Mouse (Mus musculus) olfactory bulb, adult 2 months (tissue): ENCODE measurements at regions not wholly inside any gene's neighbourhood (a gene's known extent, or its start where the extent isn't known, plus 50 kb on each side); places are given as distances from the start of the nearest gene placed in this dataset.

Experiments used
- CTCF ChIP-seq: fragments of 200-500 bp; IDR thresholded peaks from 2 replicates; pipeline ENCODE4 v1.5.1; 2012; ENCODE audit warnings: low read depth, mild to moderate bottlenecking, low read length, moderate library complexity; ENCODE audit not compliant: insufficient read depth
- POLR2A ChIP-seq: fragments of 200-500 bp; IDR thresholded peaks from 2 replicates; pipeline ENCODE4 v1.6.1; 2012; ENCODE audit warnings: mild to moderate bottlenecking, low read depth, low read length, moderate library complexity; ENCODE audit not compliant: insufficient read depth

DNA sequence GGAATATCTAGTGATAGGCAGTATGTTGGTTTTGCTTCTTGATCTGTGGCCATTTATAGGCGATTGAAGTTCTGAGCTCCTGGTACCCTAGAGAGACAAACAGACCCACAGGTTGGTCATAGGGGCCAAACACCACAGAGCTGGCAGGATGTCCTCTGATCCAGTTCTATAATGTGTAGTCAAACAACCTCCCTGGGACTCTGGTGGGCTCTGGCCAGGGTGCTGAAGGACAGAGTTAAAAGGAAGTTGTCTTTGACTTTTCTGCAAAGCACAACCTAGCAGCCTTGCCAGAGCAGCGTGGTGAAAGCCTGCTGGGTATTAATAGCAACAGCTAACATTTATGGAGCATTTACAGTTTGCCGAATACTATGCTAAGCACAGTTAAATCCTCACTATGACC is 337.1 kb downstream of the Fut8 start:
- TF ChIP-seq CTCF (no peak), POLR2A (no peak)
